Mouse (Mus musculus) gastrocnemius, postnatal 10 days (tissue): ENCODE measurements around the gene Dmrt1. TPM values are rescaled to one million over a fixed set of nuclear protein-coding genes. Genes with fewer than 3 reads are reported as not detected.
A peak's percentile ranks its signal among the peaks of the same experiment; 100 is the strongest.

Experiments used
- DNase-seq: peaks from one replicate; pipeline ENCODE4 v3.0.0; 2021; ENCODE audit warnings: mixed read lengths
- total RNA-seq, 2 experiments: library from RNA; stranded (reverse); gene quantifications; 2 replicates each; pipeline ENCODE4 v1.2.3; 2021

The Dmrt1 gene
- total RNA-seq, 2 experiments from 2014 or later, result not detected

- DNase-seq, result peak; percentile 83
Measured at GRCm38 (mm10) chr19:25622291-25623251, 117.2 kb downstream of the Dmrt1 start.

- DNase-seq, result peak; percentile 73
Measured at GRCm38 (mm10) chr19:25628490-25628889, 123.1 kb downstream of the Dmrt1 start.

- DNase-seq, result no peak
Measured at GRCm38 (mm10) chr19:25635119-25635518, 129.7 kb downstream of the Dmrt1 start.

GRCm38 (mm10) chr19:25635622-25636244 lies 130.3 kb downstream of the Dmrt1 start:
- peak; percentile 72 for DNase-seq

GRCm38 (mm10) chr19:25638766-25639361 lies 133.4 kb downstream of the Dmrt1 start:
- no peak for DNase-seq

- no peak for DNase-seq
Measured at GRCm38 (mm10) chr19:25641786-25642185, 136.4 kb downstream of the Dmrt1 start.

GRCm38 (mm10) chr19:25647136-25647535 lies 141.7 kb downstream of the Dmrt1 start:
- no peak for DNase-seq

GRCm38 (mm10) chr19:25648701-25649100 lies 143.3 kb downstream of the Dmrt1 start:
- DNase-seq, result no peak

- DNase-seq, result no peak
Measured at GRCm38 (mm10) chr19:25650474-25650873, 145.1 kb downstream of the Dmrt1 start.

- no peak for DNase-seq
Measured at GRCm38 (mm10) chr19:25652560-25652959, 147.1 kb downstream of the Dmrt1 start.

Other genes starting within 250 kb of the Dmrt1 start
- not detected for gene Dmrt3, start 104.7 kb downstream of the Dmrt1 start, total RNA-seq
- 1 to 10 TPM; 5.3 to 6.4 TPM for gene Dmrt2, start 166.8 kb downstream of the Dmrt1 start, total RNA-seq